Mouse (Mus musculus): Measurements from ENCODE around the gene Tardbp. TPM values are rescaled to one million over a fixed set of nuclear protein-coding genes. Genes with fewer than 3 reads are reported as not detected.

Tardbp gene
- total and polyA plus RNA-seq, 3 experiments = 211 to 455 TPM; not detected in 1

DNA sequence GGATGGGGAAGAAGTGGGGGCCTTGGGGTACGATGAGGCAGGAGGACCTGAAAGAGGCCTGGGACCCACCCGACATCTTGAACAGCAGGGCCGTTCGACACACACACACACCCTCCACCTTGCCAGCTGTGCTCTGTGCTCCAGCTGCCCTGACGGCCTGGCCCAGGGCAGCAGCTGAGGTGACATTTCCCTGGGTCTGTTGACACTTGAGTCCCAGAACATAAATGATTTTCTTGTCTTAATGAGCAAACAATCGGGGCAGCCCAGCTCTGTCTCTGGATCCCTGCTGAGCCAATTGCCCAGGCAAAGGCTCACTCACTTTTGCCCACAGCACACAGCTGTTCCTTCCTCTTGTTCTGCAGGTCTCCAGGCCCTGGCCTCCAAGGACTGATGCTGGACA lies 37.2 kb upstream of the Tardbp start:
- no peak for DNase-seq (ENCODE audit: low read depth, low spot score)
- Histone ChIP-seq H3K4me3 (ENCODE audit: control insufficient read depth in 1 of 2, insufficient read depth in 1 of 2, low read depth in 2 of 2, low read length in 2 of 2) (no peak overlapping the region), H3K36me3 (ENCODE audit: control insufficient read depth in 1 of 2, insufficient read depth in 2 of 2, low read length in 2 of 2) (no peaks in the 10 kb centered on the region), H3K9ac (ENCODE audit: control insufficient read depth, low read depth, low read length, poor library complexity, severe bottlenecking) (no peak overlapping the region), H3K27ac (ENCODE audit: control insufficient read depth, low read depth, low read length) (no peak overlapping the region), H3K4me1 (ENCODE audit: control insufficient read depth in 1 of 2, insufficient read depth in 2 of 2, low read length in 2 of 2) (no peaks in the 10 kb centered on the region), H3K9me3 (replicated peaks; ENCODE audit: insufficient read depth, low read length) (no peaks in the 10 kb centered on the region), H3K27me3 (ENCODE audit: control insufficient read depth in 1 of 2, insufficient read depth in 2 of 2, low read length in 2 of 2) (no peaks in the 10 kb centered on the region; a peak in 1 of 4 replicates), H3K79me2 (ENCODE audit: control insufficient read depth, insufficient read depth, low read length, poor library complexity) (no peaks in the 10 kb centered on the region)
- no peak for TF ChIP-seq ELF1 (IDR thresholded peaks at IDR 0.05; ENCODE audit: low read depth, low read length)
- TF ChIP-seq JUND (IDR thresholded peaks at IDR 0.05; ENCODE audit: low read depth, low read length) = no peak
- TF ChIP-seq BHLHE40 (IDR thresholded peaks at IDR 0.05; ENCODE audit: borderline replicate concordance, low read depth, low read length) = no peak
- TF ChIP-seq RCOR1 (IDR thresholded peaks at IDR 0.05; ENCODE audit: low read depth, low read length) = no peak
- TF ChIP-seq POLR2AphosphoS5 (IDR thresholded peaks at IDR 0.05; ENCODE audit: borderline replicate concordance, low read depth, low read length) = no peak
- no peak for TF ChIP-seq MYC (IDR thresholded peaks at IDR 0.05; ENCODE audit: low read depth, low read length)
- TF ChIP-seq POLR2A (IDR thresholded peaks at IDR 0.05; ENCODE audit: control insufficient read depth in 1 of 2, insufficient read depth in 1 of 2, low read depth in 1 of 2, low read length in 2 of 2, poor library complexity in 1 of 2) = no peak
- TF ChIP-seq MAZ (IDR thresholded peaks at IDR 0.05; ENCODE audit: low read depth, low read length) = no peak
- TF ChIP-seq RAD21 (IDR thresholded peaks at IDR 0.05; ENCODE audit: low read depth, low read length) = no peak
- TF ChIP-seq MEF2A (IDR thresholded peaks at IDR 0.05; ENCODE audit: extremely low read depth, insufficient replicate concordance, low read depth, low read length, poor library complexity, severe bottlenecking) = no peak
- no peak for TF ChIP-seq USF1 (IDR thresholded peaks at IDR 0.05; ENCODE audit: low read depth, low read length)
- TF ChIP-seq E2F4 (IDR thresholded peaks at IDR 0.05; ENCODE audit: borderline replicate concordance, low read depth, low read length) = no peak
- TF ChIP-seq TBP (IDR thresholded peaks at IDR 0.05; ENCODE audit: low read depth, low read length) = no peak
- no peak for TF ChIP-seq MYB (IDR thresholded peaks at IDR 0.05; ENCODE audit: low read depth, low read length)
- no peak for TF ChIP-seq SIN3A (IDR thresholded peaks at IDR 0.05; ENCODE audit: low read length)
- no peak for TF ChIP-seq KAT2A (conservative IDR thresholded peaks at IDR 0.05; ENCODE audit: low read depth, low read length)
- no peak for TF ChIP-seq CTCF (IDR thresholded peaks at IDR 0.05 in 2 of 3, conservative IDR thresholded peaks at IDR 0.05 in 1 of 3; ENCODE audit: control insufficient read depth in 1 of 3, insufficient read depth in 1 of 3, low read depth in 2 of 3, low read length in 3 of 3, poor library complexity in 1 of 3, severe bottlenecking in 1 of 3)
- TF ChIP-seq GABPA (IDR thresholded peaks at IDR 0.05; ENCODE audit: low read depth, low read length) = no peak

DNA sequence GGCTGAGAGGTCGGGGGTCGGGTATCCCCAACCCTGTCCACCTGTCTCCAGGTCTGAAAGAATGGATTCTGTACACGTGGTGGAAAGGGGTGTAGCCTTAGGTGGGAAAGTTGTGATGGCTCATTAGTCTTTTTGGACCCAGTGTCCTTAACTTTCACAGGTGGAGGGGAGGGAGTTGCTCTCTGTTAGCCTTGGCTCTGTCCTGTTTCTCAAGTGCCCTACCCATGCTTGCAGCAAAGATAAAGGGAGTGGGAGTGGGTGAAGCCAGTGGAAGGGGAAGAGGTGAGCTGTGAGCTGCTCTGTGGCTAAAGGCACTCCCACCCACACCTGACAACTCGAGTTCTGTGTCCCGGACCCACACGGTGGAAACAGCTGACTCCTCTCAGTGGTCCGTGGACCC lies 36.5 kb upstream of the Tardbp start:
- no peaks in the 10 kb centered on the region for H3K27me3 ChIP-seq (ENCODE audit: control insufficient read depth in 1 of 2, insufficient read depth in 2 of 2, low read length in 2 of 2)
- DNase-seq (ENCODE audit: low read depth, low spot score) = no peak
- H3K9ac ChIP-seq (ENCODE audit: control insufficient read depth, low read depth, low read length, poor library complexity, severe bottlenecking) = no peak overlapping the region
- H3K4me3 ChIP-seq (ENCODE audit: control insufficient read depth in 1 of 2, insufficient read depth in 1 of 2, low read depth in 2 of 2, low read length in 2 of 2) = no peak overlapping the region
- no peaks in the 10 kb centered on the region for H3K36me3 ChIP-seq (ENCODE audit: control insufficient read depth in 1 of 2, insufficient read depth in 2 of 2, low read length in 2 of 2)
- H3K79me2 ChIP-seq (ENCODE audit: control insufficient read depth, insufficient read depth, low read length, poor library complexity) = no peaks in the 10 kb centered on the region
- no peak overlapping the region for H3K27ac ChIP-seq (ENCODE audit: control insufficient read depth, low read depth, low read length)
- no peaks in the 10 kb centered on the region for H3K9me3 ChIP-seq (replicated peaks; ENCODE audit: insufficient read depth, low read length)
- no peak for TF ChIP-seq GATA1 (IDR thresholded peaks at IDR 0.05; ENCODE audit: low read depth, low read length)
- TF ChIP-seq ZKSCAN1 (IDR thresholded peaks at IDR 0.05; ENCODE audit: low read depth, low read length) = no peak
- no peak for TF ChIP-seq E2F4 (IDR thresholded peaks at IDR 0.05; ENCODE audit: borderline replicate concordance, low read depth, low read length)
- TF ChIP-seq MEF2A (IDR thresholded peaks at IDR 0.05; ENCODE audit: extremely low read depth, insufficient replicate concordance, low read depth, low read length, poor library complexity, severe bottlenecking) = no peak
- TF ChIP-seq ELF1 (IDR thresholded peaks at IDR 0.05; ENCODE audit: low read depth, low read length) = no peak
- no peaks in the 10 kb centered on the region for H3K4me1 ChIP-seq (ENCODE audit: control insufficient read depth in 1 of 2, insufficient read depth in 2 of 2, low read length in 2 of 2)

Data from MEL (cell line).